Mouse (Mus musculus): ENCODE results near the gene Il2.

Gene Il2

DNA sequence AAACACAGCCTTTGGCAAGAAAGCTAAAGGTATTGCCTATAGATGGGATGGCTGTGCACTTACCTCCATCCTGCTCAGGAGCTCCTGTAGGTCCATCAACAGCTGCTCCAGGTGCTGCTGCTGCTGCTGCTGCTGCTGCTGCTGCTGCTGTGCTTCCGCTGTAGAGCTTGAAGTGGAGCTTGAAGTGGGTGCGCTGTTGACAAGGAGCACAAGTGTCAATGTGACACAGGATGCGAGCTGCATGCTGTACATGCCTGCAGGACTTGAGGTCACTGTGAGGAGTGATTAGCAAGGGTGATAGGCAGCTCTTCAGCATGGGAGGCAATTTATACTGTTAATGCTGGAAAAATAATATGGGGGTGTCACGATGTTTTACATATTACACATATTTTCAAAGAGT, at the start of gene Il2:
Gene Il2, minus strand, starts transcription at position 305 of the 400 bp plus-strand sequence.
- no peak for DNase-seq (ENCODE audit: low spot score)

DNA sequence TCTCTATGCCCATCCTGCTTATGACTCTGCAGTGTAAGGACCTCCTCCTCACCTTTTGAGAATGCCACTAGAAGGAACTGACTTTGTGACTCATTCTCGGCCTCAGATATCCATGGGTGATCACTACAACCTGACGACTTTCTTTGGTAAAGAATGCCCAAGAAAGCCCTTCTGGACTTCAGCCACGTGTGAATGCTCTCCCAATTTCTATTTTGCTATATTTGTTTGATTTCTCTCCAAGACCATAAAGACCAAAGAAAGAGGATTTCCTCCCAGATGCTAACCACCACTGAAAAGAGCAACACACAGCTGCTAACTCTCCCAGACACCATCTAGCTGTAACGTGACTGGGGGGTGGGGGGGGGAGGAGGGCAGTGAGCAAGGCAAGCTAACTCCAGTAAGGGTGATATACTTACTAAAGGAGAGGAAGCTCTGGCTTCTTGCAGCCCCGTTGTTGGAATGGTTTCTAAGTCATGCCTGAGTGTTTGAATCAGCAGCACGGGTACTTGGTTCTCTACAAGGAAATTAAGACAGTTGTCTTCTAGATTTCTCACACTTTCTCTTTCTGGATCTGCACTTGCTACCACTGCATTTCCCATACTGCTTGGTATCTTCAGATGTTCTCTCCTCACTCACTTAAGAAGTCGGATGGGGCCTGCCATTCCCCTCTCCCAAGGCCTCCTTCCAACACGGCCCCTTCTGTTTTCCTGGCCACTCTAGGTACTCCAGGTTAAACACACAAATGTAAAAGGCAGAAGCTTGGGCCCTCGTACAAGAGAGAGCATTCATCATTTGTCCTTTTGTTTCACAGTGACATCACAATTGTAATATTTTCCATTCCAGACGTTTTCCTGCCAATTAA, 49.2 kb upstream of the Il2 start:
- DNase-seq (ENCODE audit: low spot score), result no peak

DNA sequence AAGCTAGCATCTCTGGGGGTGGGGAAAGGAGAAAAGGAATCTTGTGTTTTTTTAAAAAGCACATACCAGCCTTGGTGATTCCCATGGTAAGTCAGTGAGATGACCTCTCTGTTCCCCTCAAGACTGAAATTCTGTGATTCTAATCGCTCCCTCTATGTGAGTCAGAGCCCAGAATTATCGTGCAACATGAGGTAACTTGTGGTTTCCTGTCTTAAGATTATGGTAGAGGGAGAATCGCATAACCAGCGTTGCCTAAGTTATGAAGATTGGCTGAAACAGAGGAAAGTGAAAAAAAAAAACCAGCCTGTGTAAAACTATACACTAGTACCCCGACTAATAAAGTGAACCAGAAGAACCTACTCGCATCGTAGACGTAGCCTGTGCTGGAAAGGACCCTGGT, 47.5 kb upstream of the Il2 start:
- DNase-seq (ENCODE audit: low spot score), result no peak

DNA sequence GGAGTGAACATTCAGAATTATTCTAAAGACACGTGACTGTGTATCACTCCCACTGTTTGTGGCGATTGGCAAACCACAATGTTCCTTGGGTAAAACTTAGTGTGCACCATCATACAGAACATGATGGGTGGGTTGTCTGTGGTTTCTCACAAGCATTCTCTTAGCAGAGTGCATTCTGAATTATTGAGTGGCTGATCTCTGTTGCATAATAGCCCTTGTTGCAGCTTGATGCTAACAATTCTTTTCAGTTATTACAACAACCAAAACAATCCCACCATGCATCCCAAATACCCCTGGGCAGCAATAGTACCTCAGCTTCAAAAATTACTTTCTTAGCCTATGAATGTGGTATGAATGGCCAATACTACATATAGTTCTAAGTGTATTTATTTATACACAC, 43.5 kb upstream of the Il2 start:
- DNase-seq (ENCODE audit: low spot score), result no peak

DNA sequence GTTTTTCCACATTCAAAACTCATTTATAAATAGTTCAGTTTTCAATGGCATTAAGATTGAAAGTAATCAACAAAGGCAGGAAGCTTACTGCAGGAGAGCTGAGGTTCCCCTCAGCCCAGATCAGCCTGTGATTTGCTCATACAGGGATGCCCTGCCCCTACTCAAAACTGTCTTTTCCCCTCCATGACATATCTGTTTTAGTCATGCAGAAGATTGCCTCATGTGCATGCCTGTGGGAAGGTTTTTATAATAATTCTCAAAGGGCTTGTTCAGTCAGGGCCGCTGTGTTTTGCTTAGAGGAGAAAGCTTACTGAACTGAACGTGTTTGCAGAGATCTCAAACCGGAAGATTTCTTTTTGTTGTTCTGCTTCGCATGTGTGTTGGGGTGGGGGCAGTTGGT, 35.3 kb upstream of the Il2 start:
- no peak for DNase-seq (ENCODE audit: low spot score)

DNA sequence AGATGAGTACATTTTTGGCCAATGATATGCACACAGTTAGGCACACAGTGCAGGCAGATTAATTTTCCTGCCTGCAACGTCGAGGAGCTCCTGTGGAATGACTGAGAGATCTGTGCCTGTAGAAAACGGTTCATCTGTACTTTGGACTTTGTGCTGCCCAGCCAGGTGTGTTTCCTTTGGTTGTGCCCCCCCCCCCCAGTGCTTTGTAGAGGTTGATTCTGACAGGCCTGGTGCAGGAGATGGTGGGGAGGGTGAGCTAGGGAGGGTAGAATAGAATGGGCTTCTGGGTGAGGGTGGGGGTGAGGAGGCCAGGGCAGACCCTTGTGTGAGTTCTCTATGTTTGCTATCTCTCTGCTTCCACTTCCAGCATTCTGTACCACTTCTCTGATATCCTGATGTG, 32.5 kb upstream of the Il2 start:
- DNase-seq (ENCODE audit: low spot score), result no peak

DNA sequence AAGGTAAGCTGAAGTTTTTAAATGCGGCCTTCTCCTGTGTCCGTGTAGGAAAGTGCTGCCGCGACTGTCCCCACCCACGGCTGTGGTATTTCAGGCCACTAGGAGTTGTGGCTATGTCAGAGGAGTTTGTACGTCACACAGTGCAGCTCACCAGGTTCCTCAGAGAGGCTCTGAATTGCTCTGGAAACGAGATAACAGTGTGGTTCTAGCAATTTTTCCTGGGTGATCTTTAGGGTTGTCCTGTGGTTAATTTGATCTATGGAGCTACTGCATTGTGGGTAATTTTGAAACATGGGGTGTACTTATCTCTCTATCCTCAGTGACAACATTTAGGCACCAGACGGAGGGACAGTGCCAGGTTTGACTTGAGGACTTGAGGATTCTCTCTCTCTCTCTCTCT, 31.3 kb upstream of the Il2 start:
- DNase-seq (ENCODE audit: low spot score), result no peak

- no peak for DNase-seq (ENCODE audit: low spot score)
Observed at GRCm38 (mm10) chr3:37154396-37154795, 28.6 kb upstream of the Il2 start.

- DNase-seq (ENCODE audit: low spot score), result no peak
Observed at GRCm38 (mm10) chr3:37153004-37153403, 27.2 kb upstream of the Il2 start.

DNA sequence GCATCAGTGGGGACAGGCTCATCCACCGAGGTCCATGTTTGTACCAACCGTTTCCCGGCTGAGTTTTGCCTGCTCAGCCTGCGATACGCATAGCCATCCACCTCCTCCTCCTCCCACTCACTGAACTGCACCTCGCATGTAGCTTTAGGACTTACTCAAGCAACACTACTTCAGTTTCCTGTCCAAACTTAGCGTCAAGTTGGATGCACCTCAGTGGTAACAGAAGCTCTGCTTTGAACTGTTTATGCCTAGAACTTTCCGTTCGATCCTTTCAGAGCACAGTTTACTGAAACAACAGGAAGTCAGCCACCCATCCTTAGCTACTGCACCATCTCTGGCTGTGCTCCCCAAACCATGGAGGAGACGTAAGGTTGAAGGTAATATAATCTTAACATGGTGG, 26.5 kb upstream of the Il2 start:
- DNase-seq (ENCODE audit: low spot score), result no peak

DNA sequence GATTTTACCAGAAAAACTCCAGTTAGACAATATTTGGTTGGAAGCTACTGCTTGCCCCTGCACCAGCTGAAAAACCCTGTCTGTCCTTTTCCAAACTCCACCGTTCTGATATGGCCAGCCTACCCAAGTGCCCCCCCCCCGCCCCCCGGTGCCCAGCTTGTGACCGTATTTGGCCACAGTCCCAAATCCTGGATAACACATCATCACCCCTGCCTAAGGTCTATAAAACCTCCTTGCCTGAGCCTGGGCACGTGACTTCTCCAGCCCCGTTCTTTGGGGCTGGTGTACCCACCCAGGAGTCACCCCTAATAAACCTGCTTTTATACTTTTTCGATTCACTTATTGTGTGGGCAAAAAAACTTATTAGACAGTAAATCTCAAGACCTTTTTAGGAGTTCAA, 21.1 kb upstream of the Il2 start:
- DNase-seq (ENCODE audit: low spot score), result no peak

DNA sequence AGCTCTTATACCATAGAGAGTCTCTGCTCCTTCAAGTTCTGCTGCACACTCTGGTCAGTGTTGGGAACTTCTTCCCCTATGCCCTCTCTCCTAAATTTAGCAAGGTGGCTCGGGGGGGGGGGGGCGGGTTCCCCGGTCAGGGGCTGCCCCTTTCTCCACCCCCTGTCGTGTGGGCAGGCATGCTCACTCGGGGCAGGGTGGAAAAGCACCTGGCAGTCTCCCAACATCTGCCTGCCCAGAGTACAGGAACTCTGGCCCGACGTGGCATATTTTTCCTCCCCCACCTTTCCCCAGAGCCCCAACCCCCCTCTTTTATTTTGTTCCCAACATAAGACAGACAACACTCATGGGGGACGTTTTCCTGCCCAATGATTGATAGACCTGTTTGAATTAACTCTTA, 20.6 kb upstream of the Il2 start:
- DNase-seq (ENCODE audit: low spot score), result peak; percentile 13

DNA sequence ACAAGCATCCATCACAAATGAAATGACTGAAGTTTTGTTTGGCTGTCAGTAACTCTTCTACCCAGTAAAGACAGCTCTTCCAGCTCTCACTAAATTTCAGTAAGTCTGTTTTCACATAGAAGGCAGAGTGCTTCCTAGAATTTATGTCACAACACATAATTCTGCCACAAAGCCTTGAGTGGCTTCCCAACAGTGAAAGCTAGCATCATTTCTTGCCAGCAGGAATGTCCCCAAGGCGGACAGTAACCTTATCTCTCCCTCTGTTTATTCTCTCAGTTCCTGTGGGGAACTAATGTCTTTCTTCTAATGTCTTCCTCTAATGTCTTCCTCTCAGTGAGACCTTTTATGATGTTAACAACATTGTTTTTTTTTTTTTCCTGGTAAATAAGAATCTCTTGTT, 19.2 kb upstream of the Il2 start:
- no peak for DNase-seq (ENCODE audit: low spot score)

- no peak for DNase-seq (ENCODE audit: low spot score)
Observed at GRCm38 (mm10) chr3:37141827-37142226, 16.1 kb upstream of the Il2 start.

- DNase-seq (ENCODE audit: low spot score), result no peak
Observed at GRCm38 (mm10) chr3:37140168-37140906, 14.6 kb upstream of the Il2 start.

DNA sequence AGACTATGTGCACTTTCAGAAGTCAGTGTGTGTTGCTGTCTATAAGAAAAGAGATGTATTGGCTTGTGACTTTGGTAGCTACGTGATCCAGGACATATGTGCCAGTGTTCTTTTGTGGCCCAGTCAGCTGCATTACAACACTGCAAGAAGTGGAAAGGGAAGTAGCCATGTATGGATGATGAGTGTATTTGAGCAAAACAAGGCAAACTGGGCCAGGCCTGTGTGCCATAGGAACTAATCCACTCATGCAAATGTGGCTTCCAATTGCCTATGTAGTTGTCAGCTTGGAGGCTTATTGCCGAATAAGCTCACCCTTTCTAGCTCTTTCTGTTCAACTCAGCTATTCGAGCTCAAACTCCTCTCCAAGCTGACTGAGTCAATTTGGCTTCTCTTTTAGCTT, 13.4 kb upstream of the Il2 start:
- DNase-seq (ENCODE audit: low spot score), result no peak

DNA sequence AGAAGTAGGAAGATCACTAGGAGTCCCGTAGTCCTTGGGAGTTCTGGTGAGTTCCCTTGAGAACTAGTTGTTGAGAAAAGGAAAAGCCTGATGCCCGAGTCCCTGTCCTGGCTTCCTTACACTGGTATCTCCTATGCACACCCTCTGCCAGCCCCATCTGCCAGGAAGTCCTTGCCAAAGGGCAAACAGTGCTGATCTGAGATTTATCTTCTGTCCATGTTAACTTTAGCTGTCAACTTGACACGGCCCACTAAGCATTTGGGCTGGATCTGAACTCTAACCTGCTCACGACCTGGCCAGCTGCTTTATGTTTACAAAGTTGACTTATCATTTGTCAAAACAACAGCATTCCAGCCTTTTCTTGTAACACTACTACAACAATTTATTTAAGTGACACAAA, 11.5 kb upstream of the Il2 start:
- no peak for DNase-seq (ENCODE audit: low spot score)

DNA sequence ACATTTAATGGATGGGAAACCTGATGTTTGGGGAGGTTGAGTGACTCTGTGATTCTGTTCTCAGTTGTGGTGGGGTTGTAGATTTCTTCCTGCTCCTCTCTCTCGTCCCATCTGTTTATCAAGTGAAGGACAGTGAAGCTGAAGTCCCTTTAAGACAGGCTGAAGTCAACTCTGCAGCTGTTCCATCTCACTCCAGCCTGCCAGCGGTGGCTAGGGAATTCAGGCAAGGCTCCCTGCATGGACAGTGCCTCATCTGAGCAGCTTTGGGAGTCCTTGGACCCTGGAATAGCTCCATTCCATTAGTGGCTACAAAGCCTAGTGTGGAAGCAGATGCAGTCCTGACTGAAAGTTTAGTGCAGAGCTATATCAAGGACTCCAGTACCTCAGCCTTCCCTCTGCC, 3.3 kb upstream of the Il2 start:
- DNase-seq (ENCODE audit: low spot score), result peak; percentile 13

- peak; percentile 29 for DNase-seq (ENCODE audit: low spot score)
Observed at GRCm38 (mm10) chr3:37128269-37128668, 2.5 kb upstream of the Il2 start.

GRCm38 (mm10) chr3:37126162-37126561, 403 bp upstream of the Il2 start:
- no peak for DNase-seq (ENCODE audit: low spot score)

DNA sequence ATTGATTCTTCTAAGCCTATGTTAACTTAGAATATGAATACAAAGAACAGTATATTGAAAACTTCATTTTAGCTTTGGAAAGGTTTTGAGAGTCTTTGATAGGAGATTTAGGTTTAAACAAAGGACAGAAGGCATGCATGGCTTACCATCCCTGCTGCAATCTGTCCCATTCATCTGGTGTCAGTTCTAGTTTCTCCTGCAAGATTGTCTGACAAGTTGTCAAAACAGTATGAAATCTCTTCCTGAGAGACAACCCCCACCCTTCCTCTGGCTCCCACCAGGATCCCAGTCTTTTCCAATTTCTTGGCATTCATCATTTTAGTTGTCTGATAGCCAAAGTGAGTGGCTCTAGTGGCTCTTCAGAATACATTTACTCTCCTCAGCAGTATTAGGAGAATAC, 35.0 kb downstream of the Il2 start:
- DNase-seq (ENCODE audit: low spot score), result no peak

GRCm38 (mm10) chr3:37084860-37085259, 40.9 kb downstream of the Il2 start:
- DNase-seq (ENCODE audit: low spot score), result no peak

DNA sequence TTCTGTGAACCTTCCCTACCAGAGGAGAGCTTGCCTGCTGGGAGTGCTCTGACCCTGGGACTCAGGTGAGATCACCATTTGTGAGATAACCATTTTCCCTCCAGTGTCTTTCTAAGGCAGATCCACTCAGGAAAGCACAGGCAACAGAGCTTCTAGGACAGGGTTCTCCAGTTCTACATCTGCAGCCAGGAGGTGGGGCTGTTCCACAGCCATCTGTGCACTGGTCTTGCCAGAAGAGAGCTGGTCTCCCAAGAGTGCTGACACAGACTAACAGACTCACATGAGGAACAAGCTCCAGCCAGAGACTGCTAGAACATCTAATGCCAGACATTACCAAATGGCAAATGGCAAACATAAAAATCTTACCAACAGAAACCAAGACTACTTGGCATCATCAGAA, 52.5 kb downstream of the Il2 start:
- peak; percentile 68 for DNase-seq (ENCODE audit: low spot score)
